Mouse (Mus musculus) gastrocnemius, adult 8-10 months (tissue): ENCODE data around the gene Lgi1. TPM values are rescaled to one million over a fixed set of nuclear protein-coding genes. Genes with fewer than 3 reads are reported as not detected.

Experiments
- DNase-seq, 2 experiments: peaks; one replicate each; pipeline ENCODE4 v3.0.0; 2022; ENCODE audit warnings: low spot score in 2 of 2
- total RNA-seq, 4 experiments: library from RNA; stranded (reverse); gene quantifications; 2 replicates each; pipeline ENCODE4 v1.2.4; 2022

Gene Lgi1
- total RNA-seq, result 1 to 10 TPM; 1.7 to 4.1 (median 3.1) TPM

- no peak for DNase-seq
These were observed at the start of gene Lgi1 for GRCm38 (mm10) chr19:38264505-38265500. Gene Lgi1, plus strand, starts transcription at chr19:38264536.

DNA sequence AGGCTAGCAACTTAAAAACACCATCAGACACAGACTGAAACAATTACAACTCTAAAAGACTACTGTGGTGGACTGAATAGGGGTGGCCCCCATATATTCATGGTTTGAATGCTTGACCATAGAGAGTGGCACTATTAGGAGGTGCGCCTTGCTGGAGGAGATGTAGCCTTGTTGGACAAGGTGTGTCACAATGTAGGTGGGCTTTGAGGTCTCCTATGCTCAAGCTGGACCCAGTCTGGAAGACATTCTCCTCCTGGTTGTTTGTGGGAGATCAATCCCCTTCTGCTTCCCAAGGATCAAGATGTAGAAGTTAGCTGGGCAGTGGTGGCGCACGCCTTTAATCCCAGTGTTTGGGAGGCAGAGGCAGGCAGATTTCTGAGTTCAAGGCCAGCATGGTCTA is 46.6 kb upstream of the Lgi1 start:
- no peak for DNase-seq

GRCm38 (mm10) chr19:38223356-38223904 is 40.9 kb upstream of the Lgi1 start:
- no peak for DNase-seq

DNA sequence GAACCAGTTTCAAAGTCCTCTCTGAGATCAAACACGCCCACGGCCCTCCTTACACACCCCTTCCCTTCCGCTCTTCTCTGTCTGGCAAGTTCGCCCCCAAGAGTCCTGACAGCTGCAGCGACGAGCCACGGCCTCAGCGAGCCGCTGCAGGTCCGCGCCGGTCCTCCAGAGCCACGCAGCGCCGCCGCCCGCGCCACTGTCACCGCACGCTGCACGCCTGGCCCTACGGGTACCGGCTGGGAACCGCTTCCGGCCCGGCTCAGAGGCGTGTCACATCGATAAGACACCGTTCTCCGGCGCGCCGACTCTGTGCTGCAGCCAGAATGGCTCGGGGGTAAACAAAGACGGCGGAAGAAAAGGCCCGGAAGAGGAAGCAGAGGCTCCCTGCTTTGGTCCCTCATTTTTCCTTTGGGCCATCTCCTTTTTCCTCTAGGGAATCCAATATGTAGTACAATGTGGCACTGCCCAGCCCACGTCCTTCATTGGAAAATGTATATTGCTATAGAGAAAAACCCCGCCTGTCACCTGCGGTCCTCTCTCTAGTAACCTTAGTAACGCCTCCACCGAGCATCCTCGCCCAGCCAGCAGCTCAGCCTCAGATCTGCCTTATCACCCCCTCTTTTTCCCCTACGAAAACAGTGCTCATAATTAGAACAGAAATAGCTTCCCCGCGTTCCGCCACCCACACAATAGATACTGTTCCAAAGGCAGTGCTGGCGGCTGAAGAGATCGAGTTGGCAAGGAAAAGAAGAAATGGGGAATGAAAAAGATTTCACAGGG is 40.2 kb upstream of the Lgi1 start, which contains the start of gene Fra10ac1:
Gene Fra10ac1 (minus strand): TSS at position 252 of the 780 bp plus-strand sequence.
- DNase-seq, result peak; percentile 78 to 86

DNA sequence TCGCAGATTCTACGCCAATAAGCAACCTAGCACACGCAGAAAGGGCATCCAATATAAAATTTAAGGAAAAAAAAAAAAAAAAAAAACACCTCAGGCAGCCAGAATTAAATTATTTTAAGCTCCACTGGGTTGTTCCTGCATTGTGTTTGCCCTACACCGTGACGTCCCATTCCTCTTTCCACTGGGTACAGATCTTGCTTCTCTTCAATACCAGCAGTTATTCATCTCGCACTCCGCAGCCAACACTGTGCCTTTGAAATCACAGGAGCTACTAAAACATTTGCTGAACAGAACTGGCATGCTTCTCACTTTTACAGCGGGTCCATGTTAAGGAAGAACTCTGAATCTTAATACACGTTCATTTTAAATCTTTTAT is 39.7 kb upstream of the Lgi1 start:
- no peak for DNase-seq

- no peak for DNase-seq
These were observed 35.6 kb upstream of the Lgi1 start for GRCm38 (mm10) chr19:38228699-38229098.

DNA sequence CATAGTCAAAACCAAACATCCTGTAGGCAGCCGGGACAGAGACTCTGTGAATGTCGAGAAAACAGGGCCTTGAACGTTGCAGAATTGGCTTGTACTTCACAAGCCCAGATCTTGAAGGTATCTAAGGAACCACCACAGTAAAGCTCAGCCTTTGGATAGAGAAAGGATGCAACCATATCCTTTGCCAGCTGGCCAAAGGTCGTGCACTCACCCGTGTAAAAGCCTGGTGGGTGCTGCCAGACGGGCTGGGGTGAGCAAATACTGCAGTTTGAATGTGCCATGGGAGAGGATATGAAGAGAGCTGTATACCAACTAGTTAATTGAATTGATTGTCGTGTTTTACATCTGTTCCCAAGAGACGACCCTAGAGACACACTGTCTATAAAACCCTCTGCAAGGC is 32.2 kb upstream of the Lgi1 start:
- no peak for DNase-seq

DNA sequence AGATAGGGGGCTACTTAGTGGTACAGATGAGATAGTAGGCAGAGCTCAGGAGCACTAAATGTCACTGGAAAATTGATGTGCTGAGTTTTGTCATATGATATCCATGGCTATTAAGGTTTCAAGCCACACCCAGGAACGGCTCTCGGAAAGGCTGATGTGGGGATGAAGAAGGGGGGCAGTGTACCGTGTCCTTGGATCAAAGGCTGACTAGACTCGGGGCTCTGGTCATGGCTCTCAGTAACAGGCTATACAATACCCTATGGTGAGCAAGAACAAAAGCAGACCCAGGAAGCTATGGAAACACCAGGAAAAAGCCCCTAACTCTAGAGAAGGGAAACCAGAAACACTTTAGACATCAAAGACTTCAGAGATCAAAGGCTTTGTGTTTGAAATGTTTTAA is 31.8 kb upstream of the Lgi1 start:
- no peak for DNase-seq

DNA sequence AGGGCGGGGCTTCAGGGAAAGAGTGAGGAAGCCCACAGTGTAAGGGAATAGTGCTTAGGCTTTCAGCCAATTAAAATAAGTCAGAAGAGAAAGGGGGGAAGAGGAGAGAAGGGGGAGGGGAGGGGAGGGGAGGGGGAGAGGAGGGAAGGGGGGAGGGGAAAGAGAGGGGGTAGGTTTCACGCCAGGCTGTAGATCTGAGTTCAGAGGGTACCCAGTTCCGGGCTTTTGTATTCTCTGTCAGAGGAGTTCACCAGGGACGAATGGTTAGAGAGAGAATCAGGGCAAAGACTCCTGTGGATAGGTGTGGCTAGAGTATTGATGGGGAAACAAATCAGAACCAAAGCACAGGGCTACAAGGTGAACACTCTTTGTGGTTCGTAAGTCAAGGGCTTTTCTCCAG is 27.8 kb upstream of the Lgi1 start:
- no peak for DNase-seq

GRCm38 (mm10) chr19:38237834-38238212 is 26.5 kb upstream of the Lgi1 start:
- DNase-seq, result no peak

DNA sequence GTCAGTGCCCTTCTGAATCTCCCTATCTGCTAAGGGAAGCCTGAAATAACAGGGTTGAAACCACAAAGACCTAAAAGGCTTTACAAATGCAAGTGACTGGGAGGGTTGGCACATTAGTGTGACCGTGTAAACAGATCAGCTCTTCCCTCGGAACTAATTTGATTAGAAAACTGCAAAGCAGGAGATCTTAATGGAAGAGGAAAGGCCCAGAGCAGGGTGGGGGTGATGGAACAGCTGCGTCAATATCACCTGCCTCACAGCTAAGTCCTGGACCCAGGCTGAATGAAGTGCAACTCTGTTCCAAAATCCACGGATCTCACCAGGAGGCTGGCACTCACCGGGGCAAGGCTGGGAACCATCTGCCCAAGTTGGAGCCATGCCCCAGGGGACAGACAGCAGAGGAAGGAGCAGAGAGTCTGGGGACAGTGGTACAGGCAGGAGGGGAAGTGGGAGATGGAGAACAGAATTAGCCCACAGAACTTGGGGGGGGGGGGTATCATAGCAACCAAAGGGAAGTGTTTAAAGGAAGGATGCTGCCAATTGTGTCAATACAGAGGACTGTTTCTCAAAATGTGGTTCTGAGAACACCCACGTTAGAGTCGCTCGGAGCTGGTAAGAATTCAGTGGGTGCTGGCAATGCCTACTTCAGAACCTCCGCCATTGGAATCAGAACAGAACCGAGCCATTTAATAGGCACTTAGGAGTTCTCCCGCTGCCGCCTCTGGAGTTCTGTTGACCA is 26.0 kb upstream of the Lgi1 start:
- no peak for DNase-seq

GRCm38 (mm10) chr19:38242314-38242852 is 22.0 kb upstream of the Lgi1 start:
- no peak for DNase-seq

- DNase-seq, result no peak
These were observed 19.6 kb upstream of the Lgi1 start for GRCm38 (mm10) chr19:38244748-38245147.

DNA sequence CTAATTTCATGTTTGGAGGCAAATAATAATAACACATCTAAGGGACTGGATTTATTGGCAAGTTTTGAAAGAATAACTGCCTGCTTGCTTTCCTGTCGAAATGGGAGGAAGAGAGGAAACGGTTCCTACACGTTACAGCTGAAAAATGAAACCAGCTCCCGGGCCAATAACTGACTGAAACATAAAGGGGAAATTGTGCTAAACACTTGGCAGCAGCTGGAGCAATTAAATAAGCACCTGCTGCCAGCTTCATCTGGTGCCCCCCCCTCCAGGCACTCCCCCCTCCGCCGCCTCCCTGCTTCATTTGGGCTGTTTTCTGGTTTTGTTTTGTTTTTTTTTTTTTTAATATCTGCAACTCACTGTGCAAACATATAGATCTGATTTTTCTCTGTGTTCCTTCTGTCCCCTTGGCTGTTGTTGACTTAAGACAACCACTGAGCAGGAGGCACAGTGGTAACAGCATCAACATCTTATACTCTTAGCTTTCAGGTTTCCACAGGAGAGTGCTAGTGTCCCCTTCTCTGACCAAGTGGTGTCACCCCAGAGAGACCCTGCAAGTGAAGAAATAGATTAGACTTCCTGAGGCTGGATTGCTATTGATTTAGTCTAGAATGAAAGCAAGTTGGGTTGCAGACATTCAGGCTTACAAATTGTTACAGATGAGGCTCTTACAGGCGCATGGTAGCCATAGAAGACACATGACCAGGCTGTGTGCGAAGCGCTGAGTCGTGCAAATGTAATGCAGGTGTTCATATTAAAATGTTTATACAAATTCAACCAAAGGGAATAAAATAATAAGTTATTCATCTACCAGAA is 18.8 kb upstream of the Lgi1 start:
- no peak for DNase-seq

- DNase-seq, result no peak
These were observed 18.1 kb upstream of the Lgi1 start for GRCm38 (mm10) chr19:38246177-38246622.

GRCm38 (mm10) chr19:38249627-38250026 is 14.7 kb upstream of the Lgi1 start:
- no peak for DNase-seq

GRCm38 (mm10) chr19:38253796-38254195 is 10.5 kb upstream of the Lgi1 start:
- DNase-seq, result peak in 1 of 2 experiments; percentile 5

- DNase-seq, result no peak
These were observed 5.7 kb upstream of the Lgi1 start for GRCm38 (mm10) chr19:38258651-38259065.

- no peak for DNase-seq
These were observed 4.9 kb upstream of the Lgi1 start for GRCm38 (mm10) chr19:38259436-38259835.

DNA sequence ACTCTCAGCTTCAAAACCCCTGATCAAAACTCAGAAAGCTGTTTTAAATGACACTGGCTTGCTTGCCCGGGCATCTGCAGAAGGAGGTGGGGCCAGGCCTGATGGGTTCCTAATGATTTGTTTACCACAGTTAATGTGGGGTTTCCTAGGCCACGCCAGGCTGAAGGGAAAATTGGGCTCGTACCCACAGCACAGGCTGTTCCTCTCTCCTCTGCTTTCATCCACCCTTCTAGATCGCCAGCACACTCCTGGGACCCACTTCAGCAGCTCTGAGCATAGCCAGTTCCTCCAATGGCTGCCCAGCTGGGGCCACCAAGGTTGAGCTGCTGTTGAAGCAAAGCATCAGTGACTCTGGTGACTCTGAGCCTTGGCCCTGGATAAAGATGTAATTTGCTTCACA is 4.0 kb upstream of the Lgi1 start:
- peak in 1 of 2 experiments; percentile 5 for DNase-seq
